Mouse (Mus musculus): Measurements from ENCODE around the gene Rtn4ip1.
"Not testable (repeated sequence)": the region's sequence is repeated elsewhere in the genome, so short reads cannot be mapped to it uniquely, and the experiment has no call there.

DNA sequence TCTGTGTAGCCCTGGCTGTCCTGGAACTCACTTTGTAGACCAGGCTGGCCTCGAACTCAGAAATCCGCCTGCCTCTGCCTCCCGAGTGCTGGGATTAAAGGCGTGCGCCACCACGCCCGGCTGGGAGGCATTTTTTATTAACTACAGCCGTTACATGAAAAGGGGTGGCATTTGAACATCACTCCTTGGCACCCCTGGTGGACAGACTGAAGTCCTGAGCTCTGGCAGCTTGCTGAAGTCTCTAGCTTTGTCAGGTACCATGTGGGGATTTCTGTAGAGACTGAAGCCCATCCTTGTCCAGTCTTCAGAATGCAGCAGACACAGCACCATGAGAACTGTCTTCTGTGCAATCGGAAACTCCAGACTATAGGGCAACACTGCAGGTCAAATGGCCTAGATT is 24.2 kb downstream of the Rtn4ip1 start:
- not testable (repeated sequence) for TF ChIP-seq POLR2A (IDR thresholded peaks at IDR 0.05; ENCODE audit: insufficient read depth, low read length); EP300 (IDR thresholded peaks at IDR 0.05; ENCODE audit: insufficient read depth, low read depth, low read length)
